12 mouse cellular contexts compared by ENCODE assay signal in the genomic region with DNA sequence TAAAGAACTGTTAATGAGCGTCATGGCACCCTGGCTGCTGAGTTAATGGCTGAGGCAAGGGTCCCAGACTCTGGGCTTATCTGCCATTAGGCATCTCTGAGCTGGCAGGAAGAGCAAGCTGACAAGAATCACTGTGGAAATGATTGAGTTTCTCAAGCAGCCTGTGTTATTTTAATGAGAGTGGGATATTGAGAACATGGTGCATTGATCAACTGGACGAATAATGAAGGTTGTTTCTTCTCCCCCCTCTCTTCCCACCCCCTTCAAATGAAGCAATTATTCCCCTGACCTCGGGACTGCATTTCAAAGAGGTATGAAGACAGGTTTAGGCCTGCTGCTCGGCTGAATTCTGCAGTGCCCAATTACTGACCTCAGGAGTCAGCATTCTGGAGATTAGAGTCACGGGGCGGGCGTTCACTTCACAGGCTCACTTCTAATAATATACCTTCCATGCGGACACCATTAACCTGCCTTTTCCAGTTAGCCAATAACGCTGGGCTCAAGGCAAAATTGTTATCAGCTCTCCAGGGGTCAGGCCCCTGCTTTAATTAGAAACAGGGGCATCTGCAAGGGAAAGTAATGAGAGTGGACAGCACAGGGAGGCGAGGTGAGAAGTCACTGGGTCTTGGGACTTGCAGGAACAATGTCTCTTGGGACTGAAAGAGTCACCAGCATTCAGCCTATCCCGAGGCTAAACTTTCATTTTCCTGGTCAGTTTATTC.
DNase-seq lines count a peak whose midpoint lies in the region; ATAC-seq and TF ChIP-seq lines count a peak whose summit lies in the region.
"Had no signal": no experiment of that assay in that cellular context is flagged by ENCODE, and none has a peak within 500 bp of the region (broad histone marks: within the 10 kb centered on the region; RNA-seq: fewer than 3 reads in every experiment).

No protein-coding gene starts in this region.

- no peak overlapping the region for H3K4me3 ChIP-seq in forebrain, embryonic 10.5 days
- no peak overlapping the region for H3K4me3 ChIP-seq in forebrain, postnatal 0 days (ENCODE audit: low read depth, low read length)
- no peak overlapping the region for H3K4me3 ChIP-seq in hindbrain, embryonic 16.5 days (ENCODE audit: low read length)
- no peak overlapping the region for H3K4me3 ChIP-seq in lung, adult 2 months (replicated peaks; ENCODE audit: extremely low read depth, low read depth, low read length)
- H3K4me3 ChIP-seq: embryonic facial prominence, embryonic 12.5 days had no signal

- TF ChIP-seq POLR2A in lung, adult 2 months (IDR thresholded peaks at IDR 0.05; ENCODE audit: borderline replicate concordance, extremely low read depth, low read depth, low read length): no peak

- DNase-seq in forebrain, embryonic 10.5 days (ENCODE audit: extremely low spot score, low spot score): peak; percentile 68
- no peak for DNase-seq in forebrain, postnatal 0 days
- DNase-seq in urinary bladder, postnatal 14 days (ENCODE audit: low spot score): peak; percentile 28
- no peak for DNase-seq in urinary bladder, postnatal 4 days (ENCODE audit: low spot score in 2 of 2)
- peak; percentile 83 for DNase-seq in retina, postnatal 1 day
- DNase-seq in cerebellum, adult 18-20 months: no peak
- no peak for DNase-seq in lung, adult 2 months
- DNase-seq: liver, postnatal 0 days; right cerebral cortex, postnatal 4 days had no signal

- WGBS in forebrain, embryonic 10.5 days: 16% methylated on average over 11 of the region's 11 CpGs
- 18% methylated on average over 11 of the region's 11 CpGs for WGBS in forebrain, postnatal 0 days
- 57% methylated on average over 11 of the region's 11 CpGs for WGBS in hindbrain, embryonic 16.5 days
- 68% methylated on average over 11 of the region's 11 CpGs for WGBS in lung, adult 2 months

- no peaks in the 10 kb centered on the region for H3K27me3 ChIP-seq in forebrain, embryonic 10.5 days (ENCODE audit: poor library complexity, severe bottlenecking)
- no peaks in the 10 kb centered on the region; the same call in 1 of the 2 replicates for H3K27me3 ChIP-seq in forebrain, postnatal 0 days (ENCODE audit: insufficient read depth, low read length)
- no peaks in the 10 kb centered on the region for H3K27me3 ChIP-seq in hindbrain, embryonic 16.5 days (replicated peaks; ENCODE audit: control insufficient read depth, insufficient read depth, low read length)
- H3K27me3 ChIP-seq: embryonic facial prominence, embryonic 12.5 days had no signal

- no peak overlapping the region for H3K9ac ChIP-seq in forebrain, postnatal 0 days
- H3K9ac ChIP-seq in hindbrain, embryonic 16.5 days (ENCODE audit: low read depth, low read length): no peak overlapping the region
- H3K9ac ChIP-seq: embryonic facial prominence, embryonic 12.5 days; liver, postnatal 0 days had no signal

- ATAC-seq in forebrain, postnatal 0 days: no peak
- peak; percentile 54 for ATAC-seq in hindbrain, embryonic 16.5 days
- ATAC-seq: inflammation-experienced regulatory T-cells, adult 6 months; liver, postnatal 0 days had no signal

- H3K4me1 ChIP-seq in forebrain, embryonic 10.5 days: peaks cover 65% of the 10 kb centered on the region
- no peaks in the 10 kb centered on the region for H3K4me1 ChIP-seq in forebrain, postnatal 0 days (ENCODE audit: insufficient read depth)
- H3K4me1 ChIP-seq in hindbrain, embryonic 16.5 days (ENCODE audit: control insufficient read depth, insufficient read depth, low read depth, low read length): no peaks in the 10 kb centered on the region
- no peaks in the 10 kb centered on the region for H3K4me1 ChIP-seq in lung, adult 2 months (ENCODE audit: control insufficient read depth, insufficient read depth, low read length)

- no peak for TF ChIP-seq CTCF in forebrain, postnatal 0 days (IDR thresholded peaks at IDR 0.05; ENCODE audit: low read depth)
- TF ChIP-seq CTCF in lung, adult 2 months (IDR thresholded peaks at IDR 0.05; ENCODE audit: insufficient read depth, low read length): no peak

- peaks cover under 1% of the 10 kb centered on the region; the same call in 1 of the 2 replicates for H3K9me3 ChIP-seq in forebrain, embryonic 10.5 days
- H3K9me3 ChIP-seq in forebrain, postnatal 0 days (ENCODE audit: low read length): no peaks in the 10 kb centered on the region
- H3K9me3 ChIP-seq in hindbrain, embryonic 16.5 days (ENCODE audit: control insufficient read depth, low read length): no peaks in the 10 kb centered on the region
- H3K9me3 ChIP-seq: embryonic facial prominence, embryonic 12.5 days had no signal

- no peak overlapping the region for H3K4me2 ChIP-seq in forebrain, postnatal 0 days (ENCODE audit: low read depth)
- no peak overlapping the region for H3K4me2 ChIP-seq in hindbrain, embryonic 16.5 days (ENCODE audit: low read length)
- H3K4me2 ChIP-seq: embryonic facial prominence, embryonic 12.5 days had no signal

- peak overlapping the region; percentile 79 for H3K27ac ChIP-seq in forebrain, embryonic 10.5 days
- H3K27ac ChIP-seq in forebrain, postnatal 0 days (ENCODE audit: low read depth, low read length): no peak overlapping the region
- H3K27ac ChIP-seq in hindbrain, embryonic 16.5 days (ENCODE audit: low read depth, low read length): no peak overlapping the region
- H3K27ac ChIP-seq: embryonic facial prominence, embryonic 12.5 days had no signal

- no peaks in the 10 kb centered on the region for H3K36me3 ChIP-seq in forebrain, embryonic 10.5 days (replicated peaks)
- H3K36me3 ChIP-seq in forebrain, postnatal 0 days (ENCODE audit: insufficient read depth): no peaks in the 10 kb centered on the region
- H3K36me3 ChIP-seq in hindbrain, embryonic 16.5 days (ENCODE audit: control insufficient read depth, insufficient read depth, low read length): no peaks in the 10 kb centered on the region
- H3K36me3 ChIP-seq: embryonic facial prominence, embryonic 12.5 days had no signal

Comparison
In these comparisons a context has a peak if more than half of its experiments do, and no peak if none do; other contexts are left out.
1. DNase-seq: peak in forebrain, embryonic 10.5 days (single experiment), urinary bladder, postnatal 14 days (single experiment) and retina, postnatal 1 day (single experiment); none in forebrain, postnatal 0 days (single experiment), urinary bladder, postnatal 4 days (0 of 2), cerebellum, adult 18-20 months (0 of 2) and lung, adult 2 months (single experiment).